Mouse (Mus musculus) MEL (cell line): ENCODE data around the gene Hmga1. TPM values are rescaled to one million over a fixed set of nuclear protein-coding genes. Genes with fewer than 3 reads are reported as not detected.
A peak's percentile ranks its signal among the peaks of the same experiment; 100 is the strongest.

Experiments used
- DNase-seq: peaks from one replicate; pipeline ENCODE4 v3.0.0; 2011; ENCODE audit warnings: low read depth, low spot score
- H3K27ac ChIP-seq: 2 replicates; pipeline ENCODE4 v1.5.1; 2012; ENCODE audit warnings: low read depth, mild to moderate bottlenecking, control low read depth, low read length, moderate library complexity; ENCODE audit not compliant: control insufficient read depth
- H3K27me3 ChIP-seq, 2 experiments: fragments of 150-350 bp in 1 of 2; sonication (generic) in 1 of 2; 2 replicates each; pipeline ENCODE4 v1.6.1; 2012; ENCODE audit warnings: low read length in 2 of 2, mild to moderate bottlenecking in 2 of 2, improper control_type of control experiment in 1 of 2, moderate library complexity in 1 of 2; ENCODE audit not compliant: insufficient read depth in 2 of 2, control insufficient read depth in 1 of 2
- H3K36me3 ChIP-seq, 2 experiments: 2 replicates each; pipeline ENCODE4 v1.6.1; 2012 to 2014; ENCODE audit warnings: low read length in 2 of 2, improper control_type of control experiment in 1 of 2, inconsistent platforms in 1 of 2, mild to moderate bottlenecking in 1 of 2; ENCODE audit not compliant: insufficient read depth in 2 of 2, control insufficient read depth in 1 of 2
- H3K4me1 ChIP-seq, 2 experiments: fragments of 150-350 bp in 1 of 2; sonication (generic) in 1 of 2; 2 replicates each; pipeline ENCODE4 v1.6.1; 2012; ENCODE audit warnings: low read length in 2 of 2, improper control_type of control experiment in 1 of 2, mild to moderate bottlenecking in 1 of 2; ENCODE audit not compliant: insufficient read depth in 2 of 2, control insufficient read depth in 1 of 2
- H3K4me3 ChIP-seq, 2 experiments: fragments of 150-350 bp in 1 of 2; sonication (generic) in 1 of 2; 2 replicates each; pipeline ENCODE4 v1.5.1; 2012; ENCODE audit warnings: low read depth in 2 of 2, low read length in 2 of 2, mild to moderate bottlenecking in 2 of 2, moderate library complexity in 2 of 2, control low read depth in 1 of 2, improper control_type of control experiment in 1 of 2; ENCODE audit not compliant: control insufficient read depth in 1 of 2, insufficient read depth in 1 of 2
- H3K79me2 ChIP-seq: 2 replicates; pipeline ENCODE4 v1.6.1; 2012; ENCODE audit warnings: mild to moderate bottlenecking, low read length, moderate library complexity; ENCODE audit not compliant: control insufficient read depth, poor library complexity, insufficient read depth
- H3K9ac ChIP-seq: 2 replicates; pipeline ENCODE4 v1.6.1; 2012; ENCODE audit warnings: low read depth, mild to moderate bottlenecking, control low read depth, low read length, moderate library complexity; ENCODE audit not compliant: control insufficient read depth, poor library complexity, severe bottlenecking
- H3K9me3 ChIP-seq: fragments of 150-350 bp; sonication (generic); replicated peaks from 2 replicates; pipeline ENCODE4 v1.6.1; 2012; ENCODE audit warnings: mild to moderate bottlenecking, low read length, improper control_type of control experiment, moderate library complexity; ENCODE audit not compliant: insufficient read depth
- BHLHE40 ChIP-seq: IDR thresholded peaks from 2 replicates; pipeline ENCODE4 v1.6.1; 2012; ENCODE audit warnings: low read depth, mild to moderate bottlenecking, inconsistent platforms, low read length, improper control_type of control experiment, borderline replicate concordance
- CHD1 ChIP-seq: IDR thresholded peaks from 2 replicates; pipeline ENCODE4 v1.6.1; 2012; ENCODE audit warnings: low read depth, mild to moderate bottlenecking, inconsistent platforms, low read length, improper control_type of control experiment
- CHD2 ChIP-seq: IDR thresholded peaks from 2 replicates; pipeline ENCODE4 v1.6.1; 2011; ENCODE audit warnings: low read length, improper control_type of control experiment
- ELF1 ChIP-seq: IDR thresholded peaks from 2 replicates; pipeline ENCODE4 v1.6.1; 2014; ENCODE audit warnings: low read depth, mild to moderate bottlenecking, inconsistent platforms, low read length, improper control_type of control experiment, moderate library complexity
- EP300 ChIP-seq, 2 experiments: IDR thresholded peaks; 2 replicates each; pipeline ENCODE4 v1.6.1; 2011; ENCODE audit warnings: improper control_type of control experiment in 2 of 2, low read length in 2 of 2, low read depth in 1 of 2, mild to moderate bottlenecking in 1 of 2
- ETS1 ChIP-seq: IDR thresholded peaks from 2 replicates; pipeline ENCODE4 v1.6.1; 2012; ENCODE audit warnings: low read depth, mild to moderate bottlenecking, inconsistent platforms, low read length, improper control_type of control experiment, moderate library complexity
- GABPA ChIP-seq: IDR thresholded peaks from 2 replicates; pipeline ENCODE4 v1.6.1; 2012; ENCODE audit warnings: low read depth, mild to moderate bottlenecking, inconsistent platforms, low read length, improper control_type of control experiment, moderate library complexity
- HCFC1 ChIP-seq: IDR thresholded peaks from 2 replicates; pipeline ENCODE4 v1.6.1; 2012; ENCODE audit warnings: low read depth, mild to moderate bottlenecking, inconsistent platforms, low read length, improper control_type of control experiment, moderate library complexity
- JUND ChIP-seq: IDR thresholded peaks from 2 replicates; pipeline ENCODE4 v1.6.1; 2011; ENCODE audit warnings: low read depth, mild to moderate bottlenecking, improper control_type of control experiment, low read length
- MAX ChIP-seq: IDR thresholded peaks from 2 replicates; pipeline ENCODE4 v1.6.1; 2011; ENCODE audit warnings: low read length, improper control_type of control experiment
- MAZ ChIP-seq: IDR thresholded peaks from 2 replicates; pipeline ENCODE4 v1.6.1; 2012; ENCODE audit warnings: low read depth, mild to moderate bottlenecking, inconsistent platforms, low read length, improper control_type of control experiment
- MEF2A ChIP-seq: IDR thresholded peaks from 2 replicates; pipeline ENCODE4 v1.6.1; 2014; ENCODE audit warnings: low read depth, mild to moderate bottlenecking, inconsistent platforms, low read length, improper control_type of control experiment; ENCODE audit not compliant: poor library complexity, insufficient replicate concordance, severe bottlenecking; ENCODE audit errors: extremely low read depth
- MXI1 ChIP-seq: IDR thresholded peaks from 2 replicates; pipeline ENCODE4 v1.6.1; 2011; ENCODE audit warnings: mild to moderate bottlenecking, low read depth, low read length, improper control_type of control experiment
- MYC ChIP-seq: IDR thresholded peaks from 2 replicates; pipeline ENCODE4 v1.6.1; 2011; ENCODE audit warnings: low read depth, mild to moderate bottlenecking, low read length, improper control_type of control experiment, moderate library complexity
- NELFE ChIP-seq: IDR thresholded peaks from 2 replicates; pipeline ENCODE4 v1.6.1; 2011; ENCODE audit warnings: low read depth, low read length, improper control_type of control experiment
- NRF1 ChIP-seq: IDR thresholded peaks from 2 replicates; pipeline ENCODE4 v1.6.1; 2014; ENCODE audit warnings: low read depth, mild to moderate bottlenecking, inconsistent platforms, low read length, improper control_type of control experiment, moderate library complexity; ENCODE audit not compliant: poor library complexity, insufficient read depth, severe bottlenecking
- POLR2A ChIP-seq, 2 experiments: IDR thresholded peaks; 2 replicates each; pipeline ENCODE4 v1.6.1; 2011 to 2012; ENCODE audit warnings: low read length in 2 of 2, mild to moderate bottlenecking in 2 of 2, control low read depth in 1 of 2, improper control_type of control experiment in 1 of 2, low read depth in 1 of 2, moderate library complexity in 1 of 2; ENCODE audit not compliant: control insufficient read depth in 1 of 2, insufficient read depth in 1 of 2, poor library complexity in 1 of 2
- POLR2AphosphoS2 ChIP-seq: IDR thresholded peaks from 2 replicates; pipeline ENCODE4 v1.6.1; 2011; ENCODE audit warnings: low read length, improper control_type of control experiment
- RAD21 ChIP-seq: IDR thresholded peaks from 2 replicates; pipeline ENCODE4 v1.6.1; 2011; ENCODE audit warnings: mild to moderate bottlenecking, low read depth, low read length, improper control_type of control experiment
- SIN3A ChIP-seq: IDR thresholded peaks from 2 replicates; pipeline ENCODE4 v1.6.1; 2012; ENCODE audit warnings: low read length, improper control_type of control experiment, inconsistent platforms
- SMC3 ChIP-seq: IDR thresholded peaks from 2 replicates; pipeline ENCODE4 v1.6.1; 2011; ENCODE audit warnings: low read depth, low read length, improper control_type of control experiment
- TAL1 ChIP-seq: IDR thresholded peaks from 2 replicates; pipeline ENCODE4 v1.6.1; 2012; ENCODE audit warnings: mild to moderate bottlenecking, inconsistent platforms, low read length, moderate library complexity, mixed read lengths
- TCF12 ChIP-seq: IDR thresholded peaks from 2 replicates; pipeline ENCODE4 v1.6.1; 2014; ENCODE audit warnings: low read depth, mild to moderate bottlenecking, inconsistent platforms, low read length, improper control_type of control experiment, moderate library complexity
- UBTF ChIP-seq: IDR thresholded peaks from 2 replicates; pipeline ENCODE4 v1.6.1; 2012; ENCODE audit warnings: low read depth, mild to moderate bottlenecking, inconsistent platforms, low read length, improper control_type of control experiment, moderate library complexity, borderline replicate concordance; ENCODE audit not compliant: insufficient read depth
- USF1 ChIP-seq: IDR thresholded peaks from 2 replicates; pipeline ENCODE4 v1.6.1; 2014; ENCODE audit warnings: low read depth, mild to moderate bottlenecking, inconsistent platforms, low read length, improper control_type of control experiment, moderate library complexity
- ZMIZ1 ChIP-seq: IDR thresholded peaks from 2 replicates; pipeline ENCODE4 v1.6.1; 2012; ENCODE audit warnings: low read depth, mild to moderate bottlenecking, inconsistent platforms, low read length, improper control_type of control experiment, moderate library complexity
- ZNF384 ChIP-seq: IDR thresholded peaks from 2 replicates; pipeline ENCODE4 v1.6.1; 2012; ENCODE audit warnings: low read depth, mild to moderate bottlenecking, inconsistent platforms, low read length, improper control_type of control experiment
- polyA plus RNA-seq, 2 experiments: library from polyadenylated mRNA; stranded (reverse) in 1 of 2; unstranded in 1 of 2; fragments of >175 nt in 1 of 2; fragments of >200 nt in 1 of 2; gene quantifications; 2 replicates each; pipeline versions ENCODE4 v1.2.1 to v1.2.4; 2012; ENCODE audit warnings: low replicate concordance in 2 of 2, low read depth in 1 of 2; ENCODE audit not compliant: insufficient read length in 2 of 2, insufficient read depth in 1 of 2, missing spikeins in 1 of 2
- total RNA-seq: library from RNA; depleted of rRNA; stranded (reverse); fragments of 300-350 nt; gene quantifications from 2 replicates; pipeline ENCODE4 v1.2.3, GENCODE M21; 2012

The Hmga1 gene
- total and polyA plus RNA-seq, 3 experiments = 96.0 to 112 TPM; not detected in 1

DNA sequence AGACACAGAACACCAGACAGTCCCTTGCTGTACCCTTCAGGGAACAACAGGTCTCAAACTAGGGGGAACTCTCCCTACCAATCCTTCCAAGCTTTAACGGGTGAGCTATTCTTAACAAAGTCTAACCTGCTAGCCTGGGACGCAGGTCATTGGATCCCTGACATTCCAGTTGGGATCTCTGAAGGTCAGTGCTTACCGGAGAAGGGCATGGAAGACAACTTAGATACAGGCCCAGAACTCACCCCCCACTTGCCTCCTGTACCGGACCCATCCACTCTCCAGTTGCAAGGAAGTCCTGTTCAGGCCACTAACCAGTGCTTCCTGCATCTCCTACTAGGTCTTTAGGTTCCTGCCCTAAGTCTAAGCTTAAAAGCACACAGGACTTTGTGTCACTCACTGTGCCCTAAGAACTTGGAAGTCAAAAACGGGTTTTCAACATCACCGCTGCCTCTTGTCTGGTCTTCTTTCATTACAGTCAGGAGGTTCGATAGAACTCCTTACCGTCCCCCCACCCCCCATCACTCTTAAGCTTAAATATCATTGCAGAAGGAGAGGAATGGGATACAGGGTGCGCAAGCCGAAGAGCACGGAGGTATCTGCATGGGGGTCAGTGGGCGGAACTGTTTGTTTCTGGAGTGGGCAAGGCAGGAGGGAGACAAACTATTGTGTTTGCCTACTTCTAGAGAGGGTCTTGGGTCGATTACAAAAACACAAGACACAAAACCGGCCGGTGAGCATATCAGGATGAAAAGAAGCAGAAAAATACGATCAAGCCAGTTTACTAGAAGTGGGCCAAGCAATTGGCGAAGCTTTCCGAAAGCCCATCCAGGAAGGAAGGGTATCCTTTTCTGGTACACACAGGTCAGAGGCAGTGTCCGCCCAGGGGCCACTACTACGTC lies 2.0 kb upstream of the Hmga1 start:
- TF ChIP-seq GABPA = no peak
- TF ChIP-seq MAZ = no peak
- no peak for TF ChIP-seq ZNF384
- no peak for TF ChIP-seq USF1
- TF ChIP-seq TCF12 = no peak
- no peak for TF ChIP-seq MXI1
- TF ChIP-seq CHD2 = no peak
- TF ChIP-seq BHLHE40 = no peak
- TF ChIP-seq JUND = no peak
- no peak for TF ChIP-seq MEF2A
- TF ChIP-seq EP300 (IDR thresholded peaks at IDR 0.05; ENCODE audit: low read depth in 1 of 2, low read length in 2 of 2) = no peak
- no peak for TF ChIP-seq NRF1
- no peak for TF ChIP-seq SMC3
- TF ChIP-seq RAD21 = no peak
- TF ChIP-seq UBTF = no peak
- no peak for TF ChIP-seq CHD1
- no peak for TF ChIP-seq ELF1
- TF ChIP-seq, all 39 proteins: peak for 0
- DNase-seq = peak; percentile 38
- Histone ChIP-seq H3K4me1 (peaks cover 0 to 16% of the 10 kb centered on the region in 2 experiments; a peak in 3 of 4 replicates), H3K27me3 (no peaks in the 10 kb centered on the region), H3K79me2 (peaks cover 38% of the 10 kb centered on the region), H3K27ac (peak overlapping the region; percentile 95), H3K36me3 (peaks cover 0 to 7% of the 10 kb centered on the region in 2 experiments; a peak in 2 of 4 replicates), H3K9ac (peak overlapping the region; percentile 99), H3K4me3 (peak overlapping the region; percentile 50 to 59), H3K9me3 (no peaks in the 10 kb centered on the region)

DNA sequence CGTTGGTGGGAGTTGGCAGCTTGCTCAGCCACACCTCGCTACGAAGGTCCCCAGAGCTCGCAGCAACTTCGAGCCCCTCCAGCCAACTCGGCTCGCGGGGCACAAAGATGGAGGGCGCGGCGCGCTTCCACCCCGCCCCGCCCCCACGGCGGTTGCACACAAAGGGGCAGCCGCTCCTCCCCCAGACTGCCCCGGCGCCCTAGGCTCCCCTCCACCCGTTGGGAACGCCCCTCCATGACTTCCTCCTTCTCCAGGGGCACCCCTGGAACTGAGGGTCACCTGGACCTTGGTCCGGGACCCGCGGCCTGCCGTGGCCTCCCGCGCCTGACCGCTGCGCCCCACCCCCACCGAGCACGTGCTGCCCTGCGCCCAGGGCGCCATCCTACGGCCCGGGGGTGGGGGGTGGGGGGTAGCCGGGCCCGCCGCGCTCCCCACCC lies 1.2 kb upstream of the Hmga1 start:
- Histone ChIP-seq H3K27ac (peak overlapping the region; percentile 95), H3K9ac (peak overlapping the region; percentile 99), H3K4me1 (peaks cover 0 to 20% of the 10 kb centered on the region in 2 experiments; a peak in 3 of 4 replicates), H3K36me3 (peaks cover 0 to 11% of the 10 kb centered on the region in 2 experiments; a peak in 2 of 4 replicates), H3K27me3 (no peaks in the 10 kb centered on the region), H3K4me3 (peak overlapping the region; percentile 50 to 59), H3K79me2 (peaks cover 45% of the 10 kb centered on the region), H3K9me3 (no peaks in the 10 kb centered on the region)
- DNase-seq = peak; percentile 86
- no peak for TF ChIP-seq MYC
- 0 out of 2 replicates have a peak, but pooled peaks have one; percentile 0 for TF ChIP-seq SIN3A
- 0 out of 2 replicates have a peak, but pooled peaks have one; percentile 24 for TF ChIP-seq UBTF
- TF ChIP-seq ETS1 = peak; percentile 43; the same call in 1 of the 2 replicates
- TF ChIP-seq POLR2A (IDR thresholded peaks at IDR 0.05; ENCODE audit: control insufficient read depth in 1 of 2, insufficient read depth in 1 of 2, low read depth in 1 of 2, low read length in 2 of 2, poor library complexity in 1 of 2) = peak in 1 of 2 experiments; percentile 48; a peak in 1 of 4 replicates
- no peak for TF ChIP-seq JUND
- TF ChIP-seq TCF12 = peak; percentile 33; the same call in 1 of the 2 replicates
- TF ChIP-seq NELFE = peak; percentile 48
- TF ChIP-seq ELF1 = no peak
- no peak for TF ChIP-seq MEF2A
- peak; percentile 85 for TF ChIP-seq BHLHE40
- TF ChIP-seq ZMIZ1 = 0 out of 2 replicates have a peak, but pooled peaks have one; percentile 3
- TF ChIP-seq MAX = peak; percentile 46; the same call in 1 of the 2 replicates
- no peak for TF ChIP-seq NRF1
- peak; percentile 24; the same call in 1 of the 2 replicates for TF ChIP-seq MXI1
- no peak for TF ChIP-seq TAL1
- no peak for TF ChIP-seq HCFC1
- TF ChIP-seq POLR2AphosphoS2 = no peak
- TF ChIP-seq USF1 = peak; percentile 60
